Mouse (Mus musculus) limb, embryonic 13.5 days (tissue): ENCODE measurements around the gene Pgf. TPM values are rescaled to one million over a fixed set of nuclear protein-coding genes. Genes with fewer than 3 reads are reported as not detected.

Experiments
- ATAC-seq: fragments of 200-750 bp; cut with Nextera tagmentation; 2 replicates; pipeline ENCODE4 v1.8.0; 2017; ENCODE audit warnings: low read depth, moderate number of reproducible peaks, moderate TSS enrichment; ENCODE audit not compliant: low FRiP score
- H3K27ac ChIP-seq: fragments of 300-500 bp; sonication (generic); 2 replicates; pipeline ENCODE4 v1.5.1; 2015; ENCODE audit warnings: inconsistent platforms, mild to moderate bottlenecking, moderate library complexity
- H3K27me3 ChIP-seq: fragments of 300-500 bp; sonication (generic); 2 replicates; pipeline ENCODE4 v1.6.1; 2015; ENCODE audit warnings: mild to moderate bottlenecking, inconsistent platforms
- H3K36me3 ChIP-seq: fragments of 300-500 bp; sonication (generic); 2 replicates; pipeline ENCODE4 v1.6.1; 2015; ENCODE audit warnings: inconsistent platforms, mild to moderate bottlenecking, moderate library complexity
- H3K4me1 ChIP-seq: fragments of 300-500 bp; sonication (generic); 2 replicates; pipeline ENCODE4 v1.6.1; 2015; ENCODE audit warnings: inconsistent platforms
- H3K4me2 ChIP-seq: fragments of 300-500 bp; sonication (generic); replicated peaks from 2 replicates; pipeline ENCODE4 v1.6.1; 2015; ENCODE audit warnings: inconsistent platforms, mild to moderate bottlenecking, moderate library complexity
- H3K4me3 ChIP-seq: fragments of 300-500 bp; sonication (generic); 2 replicates; pipeline ENCODE4 v1.5.1; 2015; ENCODE audit warnings: moderate library complexity, mild to moderate bottlenecking, inconsistent platforms
- H3K9ac ChIP-seq: fragments of 300-500 bp; sonication (generic); 2 replicates; pipeline ENCODE4 v1.6.1; 2015; ENCODE audit warnings: mild to moderate bottlenecking, inconsistent platforms
- H3K9me3 ChIP-seq: fragments of 300-500 bp; sonication (generic); 2 replicates; pipeline ENCODE4 v1.6.1; 2016; ENCODE audit warnings: inconsistent platforms
- WGBS: fragments of 180-500 bp; shearing (Covaris S2); methylation state at CpG from one replicate; pipeline ENCODE4 v1.1.7; 2015; 5-methylcytosine and 5-hydroxymethylcytosine counted together
- polyA plus RNA-seq: library from polyadenylated mRNA; unstranded; fragments of >200 nt; fragmentation: Nextera tagmentation; extraction: Ambion mirVana; gene quantifications from 2 replicates; pipeline ENCODE4 v1.2.1, GENCODE M21; 2015

The Pgf gene
- 17.9 and 19.5 TPM in 2 replicates for polyA plus RNA-seq

GRCm38 (mm10) chr12:85177740-85178239 is at the start of gene Pgf:
Gene Pgf, minus strand, starts transcription at chr12:85177790.
- Histone ChIP-seq H3K9me3 (no peaks in the 10 kb centered on the region), H3K9ac (peak within 1 kb of the TSS; percentile 67), H3K36me3 (no peaks in the 10 kb centered on the region), H3K4me3 (peak within 1 kb of the TSS; percentile 49), H3K4me1 (peaks cover 63% of the 10 kb centered on the region), H3K4me2 (peak within 1 kb of the TSS; percentile 73), H3K27me3 (peaks cover 20% of the 10 kb centered on the region; the same call in 1 of the 2 replicates), H3K27ac (peak within 1 kb of the TSS; percentile 78)
- ATAC-seq: no peak
- WGBS: 72% methylated on average over 10 of the region's 10 CpGs

GRCm38 (mm10) chr12:85227227-85227626 is 49.6 kb upstream of the Pgf start:
- WGBS: 27% methylated on average over 7 of the region's 7 CpGs
- no peak overlapping the region for H3K9ac ChIP-seq
- H3K4me3 ChIP-seq: no peak overlapping the region
- H3K4me1 ChIP-seq: peaks cover 5% of the 10 kb centered on the region; the same call in 1 of the 2 replicates
- H3K27ac ChIP-seq: no peak overlapping the region
- ATAC-seq: peak; percentile 88
- no peaks in the 10 kb centered on the region for H3K27me3 ChIP-seq
- no peak overlapping the region for H3K4me2 ChIP-seq
- H3K9me3 ChIP-seq: 0 out of 2 replicates have a peak, but pooled peaks cover 3% of the 10 kb centered on the region
- H3K36me3 ChIP-seq: peaks cover 58% of the 10 kb centered on the region

- H3K4me1 ChIP-seq: peaks cover 22% of the 10 kb centered on the region
- peak overlapping the region; percentile 82 for H3K9ac ChIP-seq
- H3K27me3 ChIP-seq: no peaks in the 10 kb centered on the region
- ATAC-seq: 0 out of 2 replicates have a peak, but pooled peaks have one; percentile 1
- H3K27ac ChIP-seq: peak overlapping the region; percentile 67; the same call in 1 of the 2 replicates
- H3K36me3 ChIP-seq: peaks cover 40% of the 10 kb centered on the region
- no peaks in the 10 kb centered on the region for H3K9me3 ChIP-seq
- H3K4me2 ChIP-seq: peak overlapping the region; percentile 80
- peak overlapping the region; percentile 84 for H3K4me3 ChIP-seq
- WGBS: 2% methylated on average over 12 of the region's 12 CpGs
Measured at GRCm38 (mm10) chr12:85219905-85220290, 42.3 kb upstream of the Pgf start.

GRCm38 (mm10) chr12:85219236-85219904 is 41.8 kb upstream of the Pgf start, which contains the start of gene Eif2b2:
Gene Eif2b2, plus strand, starts transcription at chr12:85219481.
- no peaks in the 10 kb centered on the region for H3K27me3 ChIP-seq
- H3K9me3 ChIP-seq: no peaks in the 10 kb centered on the region
- peak within 1 kb of the TSS; percentile 80 for H3K4me2 ChIP-seq
- peak within 1 kb of the TSS; percentile 82 for H3K9ac ChIP-seq
- peak within 1 kb of the TSS; percentile 67; the same call in 1 of the 2 replicates for H3K27ac ChIP-seq
- under 1% methylated on average over 53 of the region's 54 CpGs for WGBS
- peak; percentile 99 for ATAC-seq
- peaks cover 34% of the 10 kb centered on the region for H3K36me3 ChIP-seq
- H3K4me1 ChIP-seq: peaks cover 22% of the 10 kb centered on the region
- H3K4me3 ChIP-seq: peak within 1 kb of the TSS; percentile 84

GRCm38 (mm10) chr12:85217733-85218310 is 40.2 kb upstream of the Pgf start:
- no peaks in the 10 kb centered on the region for H3K27me3 ChIP-seq
- H3K27ac ChIP-seq: no peak overlapping the region
- no peak for ATAC-seq
- H3K4me2 ChIP-seq: no peak overlapping the region
- H3K4me1 ChIP-seq: peaks cover 22% of the 10 kb centered on the region
- WGBS: 92% methylated on average over 2 of the region's 2 CpGs
- H3K36me3 ChIP-seq: peaks cover 19% of the 10 kb centered on the region
- no peak overlapping the region for H3K4me3 ChIP-seq
- H3K9me3 ChIP-seq: no peaks in the 10 kb centered on the region
- no peak overlapping the region for H3K9ac ChIP-seq

- no peaks in the 10 kb centered on the region for H3K27me3 ChIP-seq
- H3K36me3 ChIP-seq: no peaks in the 10 kb centered on the region
- H3K4me1 ChIP-seq: peaks cover 8% of the 10 kb centered on the region
- H3K4me2 ChIP-seq: no peak overlapping the region
- WGBS: 45% methylated on average over 5 of the region's 5 CpGs
- no peaks in the 10 kb centered on the region for H3K9me3 ChIP-seq
- H3K4me3 ChIP-seq: no peak overlapping the region
- no peak for ATAC-seq
- no peak overlapping the region for H3K27ac ChIP-seq
- H3K9ac ChIP-seq: no peak overlapping the region
Measured at GRCm38 (mm10) chr12:85215031-85215430, 37.4 kb upstream of the Pgf start.

- 42% methylated on average over 7 of the region's 7 CpGs for WGBS
- no peaks in the 10 kb centered on the region for H3K36me3 ChIP-seq
- no peak overlapping the region for H3K27ac ChIP-seq
- no peak overlapping the region for H3K4me3 ChIP-seq
- no peak overlapping the region for H3K4me2 ChIP-seq
- H3K9ac ChIP-seq: no peak overlapping the region
- H3K4me1 ChIP-seq: 0 out of 2 replicates have a peak, but pooled peaks cover 7% of the 10 kb centered on the region
- ATAC-seq: no peak
- no peaks in the 10 kb centered on the region for H3K9me3 ChIP-seq
- no peaks in the 10 kb centered on the region for H3K27me3 ChIP-seq
Measured at GRCm38 (mm10) chr12:85208687-85209199, 31.2 kb upstream of the Pgf start.

- no peak overlapping the region for H3K4me2 ChIP-seq
- no peak overlapping the region for H3K4me3 ChIP-seq
- H3K4me1 ChIP-seq: peaks cover 24% of the 10 kb centered on the region
- H3K27ac ChIP-seq: no peak overlapping the region
- ATAC-seq: no peak
- 89% methylated on average over 10 of the region's 10 CpGs for WGBS
- no peaks in the 10 kb centered on the region for H3K9me3 ChIP-seq
- H3K36me3 ChIP-seq: no peaks in the 10 kb centered on the region
- H3K9ac ChIP-seq: no peak overlapping the region
- H3K27me3 ChIP-seq: no peaks in the 10 kb centered on the region
Measured at GRCm38 (mm10) chr12:85205425-85205824, 27.8 kb upstream of the Pgf start.

- no peak for ATAC-seq
- no peaks in the 10 kb centered on the region for H3K27me3 ChIP-seq
- H3K9me3 ChIP-seq: no peaks in the 10 kb centered on the region
- no peak overlapping the region for H3K4me3 ChIP-seq
- WGBS: 58% methylated on average over 8 of the region's 8 CpGs
- peaks cover 26% of the 10 kb centered on the region for H3K4me1 ChIP-seq
- H3K4me2 ChIP-seq: no peak overlapping the region
- H3K9ac ChIP-seq: no peak overlapping the region
- H3K36me3 ChIP-seq: no peaks in the 10 kb centered on the region
- no peak overlapping the region for H3K27ac ChIP-seq
Measured at GRCm38 (mm10) chr12:85204105-85204504, 26.5 kb upstream of the Pgf start.

- H3K27me3 ChIP-seq: no peaks in the 10 kb centered on the region
- peaks cover 26% of the 10 kb centered on the region for H3K4me1 ChIP-seq
- H3K27ac ChIP-seq: no peak overlapping the region
- no peaks in the 10 kb centered on the region for H3K36me3 ChIP-seq
- ATAC-seq: no peak
- H3K4me2 ChIP-seq: no peak overlapping the region
- WGBS: 81% methylated on average over 5 of the region's 5 CpGs
- H3K4me3 ChIP-seq: no peak overlapping the region
- H3K9me3 ChIP-seq: no peaks in the 10 kb centered on the region
- no peak overlapping the region for H3K9ac ChIP-seq
Measured at GRCm38 (mm10) chr12:85203699-85204098, 26.1 kb upstream of the Pgf start.

GRCm38 (mm10) chr12:85202191-85202590 is 24.6 kb upstream of the Pgf start:
- Histone ChIP-seq H3K9ac (no peak overlapping the region), H3K4me2 (no peak overlapping the region), H3K27me3 (no peaks in the 10 kb centered on the region), H3K27ac (no peak overlapping the region), H3K4me3 (no peak overlapping the region), H3K9me3 (no peaks in the 10 kb centered on the region), H3K4me1 (peaks cover 39% of the 10 kb centered on the region), H3K36me3 (no peaks in the 10 kb centered on the region)
- no peak for ATAC-seq
- 76% methylated on average over 7 of the region's 7 CpGs for WGBS

GRCm38 (mm10) chr12:85201830-85202147 is 24.2 kb upstream of the Pgf start:
- H3K9me3 ChIP-seq: no peaks in the 10 kb centered on the region
- H3K4me2 ChIP-seq: peak overlapping the region; percentile 44; the same call in 1 of the 2 replicates
- WGBS: 75% methylated on average over 2 of the region's 2 CpGs
- H3K9ac ChIP-seq: no peak overlapping the region
- no peak overlapping the region for H3K4me3 ChIP-seq
- peaks cover 43% of the 10 kb centered on the region for H3K4me1 ChIP-seq
- no peak for ATAC-seq
- H3K27me3 ChIP-seq: no peaks in the 10 kb centered on the region
- peak overlapping the region; percentile 39; the same call in 1 of the 2 replicates for H3K27ac ChIP-seq
- no peaks in the 10 kb centered on the region for H3K36me3 ChIP-seq
